Mouse (Mus musculus) liver, embryonic 11.5 days (tissue): ENCODE results near the gene Gbp3. TPM values are rescaled to one million over a fixed set of nuclear protein-coding genes. Genes with fewer than 3 reads are reported as not detected.

Experiments
- ATAC-seq: fragments of 200-750 bp; cut with Nextera tagmentation; replicated peaks from 2 replicates; pipeline ENCODE4 v1.8.0; 2017; ENCODE audit warnings: moderate number of reproducible peaks, mild to moderate bottlenecking, moderate TSS enrichment, moderate library complexity; ENCODE audit not compliant: low FRiP score
- DNase-seq: peaks from one replicate; pipeline ENCODE4 v3.0.0-alpha.2; 2017; ENCODE audit warnings: low spot score
- H3K27ac ChIP-seq: fragments of 300-500 bp; sonication (generic); 2 replicates; pipeline ENCODE4 v1.5.1; 2014; ENCODE audit warnings: mild to moderate bottlenecking, low read depth, low read length, control low read depth
- H3K27me3 ChIP-seq: fragments of 300-500 bp; sonication (generic); replicated peaks from 2 replicates; pipeline ENCODE4 v1.6.1; 2014; ENCODE audit warnings: low read length, mixed read lengths; ENCODE audit not compliant: control insufficient read depth, insufficient read depth
- H3K36me3 ChIP-seq: fragments of 300-500 bp; sonication (generic); 2 replicates; pipeline ENCODE4 v1.6.1; 2014; ENCODE audit warnings: mild to moderate bottlenecking, low read length, moderate library complexity, mixed read lengths; ENCODE audit not compliant: control insufficient read depth, insufficient read depth
- H3K4me1 ChIP-seq: fragments of 300-500 bp; sonication (generic); replicated peaks from 2 replicates; pipeline ENCODE4 v1.6.1; 2014; ENCODE audit warnings: low read length, mixed read lengths; ENCODE audit not compliant: control insufficient read depth, insufficient read depth
- H3K4me2 ChIP-seq: fragments of 300-500 bp; sonication (generic); 2 replicates; pipeline ENCODE4 v1.6.1; 2014; ENCODE audit warnings: mild to moderate bottlenecking, control low read depth, moderate library complexity
- H3K4me3 ChIP-seq: fragments of 300-500 bp; sonication (generic); 2 replicates; pipeline ENCODE4 v1.5.1; 2014; ENCODE audit warnings: low read depth, low read length, control low read depth
- H3K9ac ChIP-seq: fragments of 300-500 bp; sonication (generic); 2 replicates; pipeline ENCODE4 v1.6.1; 2014; ENCODE audit warnings: low read depth, low read length, control low read depth
- H3K9me3 ChIP-seq: fragments of 300-500 bp; sonication (generic); 2 replicates; pipeline ENCODE4 v1.6.1; 2016; ENCODE audit warnings: low read length, inconsistent platforms, mixed read lengths; ENCODE audit not compliant: control insufficient read depth
- WGBS: fragments of 180-500 bp; shearing (Covaris S2); extraction: QIAGEN DNeasy Blood & Tissue Kit; methylation state at CpG from one replicate; pipeline ENCODE4 v1.1.7; 2014; 5-methylcytosine and 5-hydroxymethylcytosine counted together
- polyA plus RNA-seq: library from polyadenylated mRNA; unstranded; fragments of >200 nt; fragmentation: Nextera tagmentation; extraction: Ambion mirVana; gene quantifications from 2 replicates; pipeline ENCODE4 v1.2.1, GENCODE M21; 2014

Gbp3 gene
- 0.58 and 0.90 TPM in 2 replicates for polyA plus RNA-seq

DNA sequence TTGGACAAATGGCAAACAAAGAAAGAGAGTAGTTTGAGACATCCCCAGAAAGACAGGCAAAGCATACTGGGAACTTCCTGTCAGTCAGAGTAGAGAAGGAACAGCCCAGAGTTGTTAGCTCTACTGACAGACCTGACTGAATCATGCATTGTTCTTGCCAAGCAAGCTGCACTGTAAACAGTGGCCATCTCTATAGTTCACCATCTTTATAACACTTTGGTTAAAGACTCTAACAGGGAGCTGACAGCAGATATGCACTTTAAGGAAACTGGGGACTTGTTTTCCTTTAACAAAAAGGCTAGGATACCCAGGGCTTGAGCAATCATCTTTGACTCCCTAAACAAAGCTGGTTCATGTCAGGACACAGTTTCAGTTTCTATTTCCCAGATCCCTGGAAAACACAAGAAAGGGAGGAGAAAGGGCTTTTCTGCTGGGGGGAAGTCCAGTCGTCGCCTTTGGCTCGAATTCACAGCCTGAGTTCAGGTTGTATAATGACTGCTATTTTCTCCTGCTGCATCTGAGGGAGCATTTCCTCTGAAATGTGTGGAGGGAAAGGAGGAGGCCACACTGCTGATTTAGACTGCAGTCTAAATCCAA lies at the start of gene Gbp3:
Gene Gbp3 (plus strand): TSS at position 395 of the 597 bp plus-strand sequence.
- no peaks in the 10 kb centered on the region for H3K4me1 ChIP-seq
- H3K27ac ChIP-seq = no peak within 1 kb of the TSS
- 21% methylated on average over 3 of the region's 3 CpGs for WGBS
- H3K27me3 ChIP-seq = no peaks in the 10 kb centered on the region
- H3K4me3 ChIP-seq = peak within 1 kb of the TSS; percentile 38
- ATAC-seq (no peak), DNase-seq (no peak)
- no peaks in the 10 kb centered on the region for H3K9me3 ChIP-seq
- peak within 1 kb of the TSS; percentile 54 for H3K4me2 ChIP-seq
- H3K36me3 ChIP-seq = no peaks in the 10 kb centered on the region
- no peak within 1 kb of the TSS; the same call in 1 of the 2 replicates for H3K9ac ChIP-seq

DNA sequence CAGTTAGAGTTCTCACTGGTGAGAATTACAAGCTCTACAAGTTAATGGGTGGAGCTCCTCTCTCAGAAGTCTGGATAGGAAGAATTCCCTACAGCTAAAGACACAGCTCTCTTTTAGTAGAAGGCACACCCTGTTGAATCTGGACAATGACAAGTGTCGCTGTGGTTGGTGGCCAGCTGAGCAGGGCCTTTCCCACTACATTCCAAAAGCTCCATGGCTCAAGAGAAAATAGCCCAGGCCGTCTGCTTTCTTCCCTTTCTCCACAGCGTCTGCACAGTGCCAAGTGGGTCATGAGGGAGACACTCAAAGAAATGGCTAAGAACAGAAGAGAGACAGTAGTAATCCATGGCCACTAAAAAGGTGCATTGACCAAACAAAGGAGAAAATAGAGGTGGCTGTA lies 31.7 kb upstream of the Gbp3 start:
- Histone ChIP-seq H3K9ac (no peak overlapping the region), H3K36me3 (no peaks in the 10 kb centered on the region), H3K4me3 (no peak overlapping the region), H3K27ac (no peak overlapping the region), H3K4me2 (no peak overlapping the region), H3K4me1 (no peaks in the 10 kb centered on the region), H3K9me3 (no peaks in the 10 kb centered on the region), H3K27me3 (no peaks in the 10 kb centered on the region)
- ATAC-seq (no peak), DNase-seq (no peak)
- 91% methylated on average over 3 of the region's 3 CpGs for WGBS

DNA sequence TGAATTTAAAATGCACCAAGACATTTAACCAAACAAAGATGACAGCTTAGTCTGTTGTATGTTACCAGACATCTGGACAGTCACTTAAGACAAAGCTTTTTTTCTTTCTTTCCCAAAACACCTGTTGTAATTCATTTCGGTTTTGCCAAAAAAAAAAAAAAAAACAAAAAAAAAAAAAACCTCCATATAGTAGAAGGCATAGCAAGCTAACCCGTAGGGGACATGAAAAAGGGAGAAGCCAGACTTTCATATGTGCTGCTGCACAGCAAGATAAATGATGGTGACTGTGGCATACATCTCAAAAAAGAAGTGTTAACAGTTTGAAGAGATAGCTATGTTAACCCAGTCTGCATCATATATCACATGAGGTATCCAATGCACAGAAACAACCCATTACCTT lies 30.2 kb upstream of the Gbp3 start:
- no peak overlapping the region for H3K27ac ChIP-seq
- H3K36me3 ChIP-seq = no peaks in the 10 kb centered on the region
- H3K9ac ChIP-seq = no peak overlapping the region
- no peaks in the 10 kb centered on the region for H3K9me3 ChIP-seq
- H3K27me3 ChIP-seq = no peaks in the 10 kb centered on the region
- H3K4me1 ChIP-seq = no peaks in the 10 kb centered on the region
- ATAC-seq = no peak; the same call in 1 of the 2 replicates
- H3K4me3 ChIP-seq = peak overlapping the region; percentile 63
- peak overlapping the region; percentile 94 for H3K4me2 ChIP-seq
- 46% methylated on average over 2 of the region's 2 CpGs for WGBS
- no peak for DNase-seq

DNA sequence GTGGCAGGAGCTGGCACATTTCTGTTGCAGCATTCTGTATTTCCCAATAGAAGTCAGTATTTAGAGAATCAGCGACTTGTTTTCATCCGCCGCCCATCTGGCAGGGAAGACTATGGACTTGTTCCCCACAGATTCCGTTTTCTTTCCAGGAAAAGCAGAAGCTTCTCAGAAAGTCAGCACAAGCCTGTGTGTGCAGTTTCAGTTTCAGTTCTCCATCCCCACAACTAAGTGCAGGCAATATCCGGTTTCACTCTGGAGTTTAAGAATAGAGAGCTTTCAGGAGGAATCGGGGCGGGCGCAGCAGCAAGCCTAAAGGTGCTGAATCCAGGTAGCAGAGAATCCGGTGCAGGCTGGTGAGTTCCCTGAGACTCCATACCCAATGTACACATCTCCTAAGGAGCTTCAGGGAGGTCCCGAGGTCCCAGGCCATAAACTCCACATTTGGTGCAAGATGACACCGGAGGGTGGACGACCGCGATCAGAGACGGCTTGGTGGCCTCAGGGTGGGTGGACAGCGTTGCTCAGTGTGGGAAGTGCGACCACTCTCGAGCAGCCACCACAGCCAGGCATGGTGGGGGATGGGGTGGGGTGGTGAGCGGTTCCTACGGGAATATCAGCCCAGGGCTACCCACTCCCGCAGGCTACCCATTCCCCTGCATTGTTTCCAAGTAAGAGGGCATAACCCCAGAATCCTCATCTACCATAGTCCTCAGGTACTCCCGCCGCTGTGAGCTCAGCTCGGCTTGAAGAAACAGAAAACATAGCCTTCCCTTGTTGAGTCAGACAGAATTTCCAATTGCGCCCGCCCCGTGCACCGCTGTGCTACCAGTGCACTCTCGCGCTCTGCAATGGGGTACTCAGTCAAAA lies 29.5 kb upstream of the Gbp3 start, which contains the start of gene Gbp7:
Gene Gbp7 (plus strand): TSS at position 256 of the 867 bp plus-strand sequence.
- H3K4me2 ChIP-seq = peak within 1 kb of the TSS; percentile 94
- 2% methylated on average over 30 of the region's 30 CpGs for WGBS
- H3K9me3 ChIP-seq = no peaks in the 10 kb centered on the region
- H3K4me3 ChIP-seq = peak within 1 kb of the TSS; percentile 63
- H3K27ac ChIP-seq = no peak within 1 kb of the TSS
- ATAC-seq = peak; percentile 64
- H3K27me3 ChIP-seq = no peaks in the 10 kb centered on the region
- H3K4me1 ChIP-seq = no peaks in the 10 kb centered on the region
- DNase-seq = peak; percentile 53
- peak within 1 kb of the TSS; percentile 27 for H3K9ac ChIP-seq
- no peaks in the 10 kb centered on the region for H3K36me3 ChIP-seq

GRCm38 (mm10) chr3:142531595-142531994 lies 28.2 kb upstream of the Gbp3 start:
- Histone ChIP-seq H3K4me1 (no peaks in the 10 kb centered on the region), H3K36me3 (no peaks in the 10 kb centered on the region), H3K9me3 (no peaks in the 10 kb centered on the region), H3K4me3 (no peak overlapping the region), H3K4me2 (no peak overlapping the region), H3K27me3 (no peaks in the 10 kb centered on the region), H3K27ac (no peak overlapping the region), H3K9ac (no peak overlapping the region)
- 81% methylated on average over 3 of the region's 3 CpGs for WGBS
- DNase-seq = no peak
- no peak for ATAC-seq

DNA sequence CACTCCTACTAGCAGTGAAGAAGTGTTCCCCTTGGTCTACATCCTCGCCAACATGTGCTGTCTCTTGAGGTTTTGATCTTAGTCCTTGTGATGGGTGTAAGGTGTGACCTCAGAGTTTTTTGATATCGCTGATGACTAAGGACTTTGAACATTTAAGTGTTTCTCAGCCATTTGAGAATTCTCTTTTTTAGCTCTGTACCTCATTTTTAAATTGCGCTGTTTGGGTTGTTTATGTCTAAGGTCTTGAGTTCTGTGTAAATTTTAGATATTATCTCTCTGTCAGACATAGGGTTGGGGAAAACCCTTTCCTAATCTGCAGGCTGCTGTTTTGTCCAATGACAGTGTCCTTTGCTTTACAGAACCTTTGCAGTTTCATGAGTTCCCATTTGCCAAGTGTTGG lies 26.6 kb upstream of the Gbp3 start:
- DNase-seq (no peak), ATAC-seq (no peak)
- Histone ChIP-seq H3K27me3 (no peaks in the 10 kb centered on the region), H3K4me3 (no peak overlapping the region), H3K36me3 (no peaks in the 10 kb centered on the region), H3K4me2 (no peak overlapping the region), H3K9me3 (no peaks in the 10 kb centered on the region), H3K9ac (no peak overlapping the region), H3K27ac (no peak overlapping the region), H3K4me1 (no peaks in the 10 kb centered on the region)
- WGBS = 84% methylated on average over 3 of the region's 3 CpGs

GRCm38 (mm10) chr3:142535667-142536066 lies 24.2 kb upstream of the Gbp3 start:
- WGBS = 59% methylated on average over 1 of the region's 1 CpGs
- no peaks in the 10 kb centered on the region for H3K27me3 ChIP-seq
- no peak for ATAC-seq
- no peaks in the 10 kb centered on the region for H3K9me3 ChIP-seq
- DNase-seq = no peak
- H3K4me3 ChIP-seq = no peak overlapping the region
- H3K4me1 ChIP-seq = no peaks in the 10 kb centered on the region
- no peaks in the 10 kb centered on the region for H3K36me3 ChIP-seq
- no peak overlapping the region for H3K9ac ChIP-seq
- no peak overlapping the region for H3K27ac ChIP-seq
- no peak overlapping the region for H3K4me2 ChIP-seq

DNA sequence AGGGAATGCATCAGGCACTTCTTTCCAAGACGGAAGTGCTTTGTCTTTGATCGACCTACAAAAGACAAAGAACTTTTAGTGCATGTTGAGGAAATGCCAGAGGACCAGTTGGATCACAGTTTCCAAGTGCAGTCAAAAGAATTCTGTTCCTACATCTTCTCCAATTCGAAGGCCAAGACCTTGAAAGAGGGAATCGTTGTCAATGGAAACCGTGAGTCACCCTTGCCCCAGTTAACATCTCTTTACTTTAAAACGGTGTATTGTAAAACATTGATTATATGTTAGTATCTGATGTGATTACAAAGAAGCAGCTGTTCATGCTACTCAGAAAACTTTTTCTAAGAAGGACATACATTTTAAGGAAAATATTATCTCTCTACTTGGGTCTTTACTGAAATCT lies 18.4 kb upstream of the Gbp3 start:
- no peaks in the 10 kb centered on the region for H3K36me3 ChIP-seq
- 81% methylated on average over 6 of the region's 6 CpGs for WGBS
- DNase-seq = no peak
- no peak overlapping the region for H3K4me2 ChIP-seq
- H3K9ac ChIP-seq = no peak overlapping the region
- no peaks in the 10 kb centered on the region for H3K4me1 ChIP-seq
- H3K9me3 ChIP-seq = no peaks in the 10 kb centered on the region
- no peaks in the 10 kb centered on the region for H3K27me3 ChIP-seq
- no peak overlapping the region for H3K4me3 ChIP-seq
- H3K27ac ChIP-seq = no peak overlapping the region
- no peak for ATAC-seq
